Mouse (Mus musculus) C2C12 (cell line): ENCODE data around the gene Lcp2. TPM values are rescaled to one million over a fixed set of nuclear protein-coding genes. Genes with fewer than 3 reads are reported as not detected.

Experiments
- H3K27me3 ChIP-seq: one replicate; pipeline ENCODE4 v1.6.1; 2011; ENCODE audit not compliant: control insufficient read depth, insufficient read depth, insufficient read length
- H3K36me3 ChIP-seq: one replicate; pipeline ENCODE4 v1.6.1; 2011; ENCODE audit not compliant: control insufficient read depth, insufficient read depth
- H3K4me3 ChIP-seq: one replicate; pipeline ENCODE4 v1.5.1; 2011; ENCODE audit warnings: mild to moderate bottlenecking, control low read depth; ENCODE audit not compliant: poor library complexity, insufficient read depth, severe bottlenecking
- H3K79me2 ChIP-seq: one replicate; pipeline ENCODE4 v1.6.1; 2011; ENCODE audit not compliant: control insufficient read depth, insufficient read depth
- H3K79me3 ChIP-seq: one replicate; pipeline ENCODE4 v1.6.1; 2011; ENCODE audit warnings: low read depth, control low read depth
- H3ac ChIP-seq: one replicate; pipeline ENCODE3; 2011; ENCODE audit warnings: low read depth; ENCODE audit not compliant: control insufficient read depth, insufficient read length
- CEBPB ChIP-seq: IDR thresholded peaks from one replicate; pipeline ENCODE4 v1.6.1; 2011; ENCODE audit warnings: low read depth, mild to moderate bottlenecking, control low read depth, moderate library complexity
- CTCF ChIP-seq: IDR thresholded peaks from one replicate; pipeline ENCODE4 v1.5.1; 2011; ENCODE audit not compliant: control insufficient read depth, insufficient read depth, insufficient read length
- FOSL1 ChIP-seq: IDR thresholded peaks from one replicate; pipeline ENCODE4 v1.8.0; 2011; ENCODE audit warnings: mild to moderate bottlenecking, low read length; ENCODE audit not compliant: poor library complexity, insufficient read depth, severe bottlenecking
- MAX ChIP-seq: IDR thresholded peaks from one replicate; pipeline ENCODE4 v1.6.1; 2011; ENCODE audit warnings: mild to moderate bottlenecking, control low read depth
- MYOD1 ChIP-seq: IDR thresholded peaks from one replicate; pipeline ENCODE4 v1.6.1; 2011; ENCODE audit warnings: low read depth; ENCODE audit not compliant: control insufficient read depth, insufficient read length
- MYOG ChIP-seq: IDR thresholded peaks from one replicate; pipeline ENCODE4 v1.6.1; 2011; ENCODE audit not compliant: control insufficient read depth, insufficient read length; ENCODE audit errors: extremely low read depth
- USF1 ChIP-seq: IDR thresholded peaks from one replicate; pipeline ENCODE4 v1.6.1; 2011; ENCODE audit warnings: low read depth, mild to moderate bottlenecking, control low read depth, moderate library complexity
- polyA plus RNA-seq: library from polyadenylated mRNA; unstranded; fragments of >200 nt; fragmentation: generic; extraction: Trizol; gene quantifications from one replicate; pipeline ENCODE4 v1.2.1, GENCODE M21; 2012; ENCODE audit warnings: missing spikeins

Lcp2 gene
- polyA plus RNA-seq, 1 experiment = not detected

- Histone ChIP-seq H3K4me3 (no peak overlapping the region), H3K79me3 (no peaks in the 10 kb centered on the region), H3K36me3 (no peaks in the 10 kb centered on the region), H3K27me3 (no peaks in the 10 kb centered on the region), H3K79me2 (no peaks in the 10 kb centered on the region), H3ac (no peak overlapping the region)
- TF ChIP-seq USF1 (no peak), MYOG (no peak), MYOD1 (no peak), CTCF (no peak), CEBPB (no peak), MAX (no peak), FOSL1 (no peak)
Measured at GRCm38 (mm10) chr11:34034794-34035193, 11.9 kb upstream of the Lcp2 start.

GRCm38 (mm10) chr11:34035909-34036658 lies 10.6 kb upstream of the Lcp2 start:
- Histone ChIP-seq H3ac (no peak overlapping the region), H3K79me2 (no peaks in the 10 kb centered on the region), H3K4me3 (no peak overlapping the region), H3K27me3 (no peaks in the 10 kb centered on the region), H3K36me3 (no peaks in the 10 kb centered on the region), H3K79me3 (no peaks in the 10 kb centered on the region)
- TF ChIP-seq MYOG = no peak
- no peak for TF ChIP-seq MAX

GRCm38 (mm10) chr11:34040061-34040460 lies 6.7 kb upstream of the Lcp2 start:
- TF ChIP-seq MAX (no peak), CEBPB (no peak), CTCF (no peak), USF1 (no peak), MYOG (no peak), FOSL1 (no peak), MYOD1 (no peak)
- H3K4me3 ChIP-seq = no peak overlapping the region
- H3ac ChIP-seq = no peak overlapping the region
- no peaks in the 10 kb centered on the region for H3K79me3 ChIP-seq
- no peaks in the 10 kb centered on the region for H3K27me3 ChIP-seq
- H3K79me2 ChIP-seq = no peaks in the 10 kb centered on the region
- H3K36me3 ChIP-seq = no peaks in the 10 kb centered on the region

GRCm38 (mm10) chr11:34042808-34043207 lies 3.9 kb upstream of the Lcp2 start:
- no peaks in the 10 kb centered on the region for H3K36me3 ChIP-seq
- H3K4me3 ChIP-seq = no peak overlapping the region
- H3K79me3 ChIP-seq = no peaks in the 10 kb centered on the region
- H3ac ChIP-seq = no peak overlapping the region
- no peaks in the 10 kb centered on the region for H3K27me3 ChIP-seq
- TF ChIP-seq CTCF = no peak
- no peak for TF ChIP-seq USF1
- TF ChIP-seq MYOD1 = no peak
- no peak for TF ChIP-seq MYOG
- no peak for TF ChIP-seq FOSL1
- no peak for TF ChIP-seq MAX
- no peak for TF ChIP-seq CEBPB
- no peaks in the 10 kb centered on the region for H3K79me2 ChIP-seq

GRCm38 (mm10) chr11:34047542-34047937 lies 820 bp downstream of the Lcp2 start:
- Histone ChIP-seq H3K27me3 (no peaks in the 10 kb centered on the region), H3K36me3 (no peaks in the 10 kb centered on the region), H3K79me2 (no peaks in the 10 kb centered on the region), H3ac (no peak overlapping the region), H3K79me3 (no peaks in the 10 kb centered on the region), H3K4me3 (no peak overlapping the region)
- no peak for TF ChIP-seq MYOG
- TF ChIP-seq CTCF = no peak
- TF ChIP-seq FOSL1 = no peak
- no peak for TF ChIP-seq CEBPB
- TF ChIP-seq USF1 = no peak
- TF ChIP-seq MYOD1 = no peak
- TF ChIP-seq MAX = no peak
